Mouse (Mus musculus): ENCODE measurements at regions not wholly inside any gene's neighbourhood (a gene's known extent, or its start where the extent isn't known, plus 50 kb on each side); places are given as distances from the start of the nearest gene placed in this dataset.
"Not testable (repeated sequence)": the region's sequence is repeated elsewhere in the genome, so short reads cannot be mapped to it uniquely, and the experiment has no call there.

DNA sequence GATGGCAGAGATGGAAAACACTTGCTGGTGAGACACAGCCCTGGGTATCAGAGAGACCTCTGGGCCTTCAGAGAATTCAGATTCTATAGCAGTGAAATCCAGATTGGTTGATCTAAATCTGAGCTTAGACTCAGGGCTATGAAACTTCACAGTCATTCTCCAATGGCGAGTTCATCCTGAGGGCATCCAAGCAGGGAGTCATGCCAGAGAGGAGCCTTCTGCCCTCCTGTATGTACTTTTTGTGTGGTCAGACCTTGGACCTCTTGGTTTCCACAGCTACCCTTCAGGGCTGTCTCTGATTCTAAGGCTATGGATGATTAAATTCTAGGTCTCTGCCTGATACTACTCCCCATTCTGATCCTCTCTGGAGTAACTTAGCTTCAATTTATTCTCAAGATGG, 122.0 kb upstream of the Mettl15 start:
- DNase-seq, result no peak

- DNase-seq, result no peak
Measured at GRCm38 (mm10) chr2:109404262-109404661, 123.7 kb upstream of the Mettl15 start.

DNA sequence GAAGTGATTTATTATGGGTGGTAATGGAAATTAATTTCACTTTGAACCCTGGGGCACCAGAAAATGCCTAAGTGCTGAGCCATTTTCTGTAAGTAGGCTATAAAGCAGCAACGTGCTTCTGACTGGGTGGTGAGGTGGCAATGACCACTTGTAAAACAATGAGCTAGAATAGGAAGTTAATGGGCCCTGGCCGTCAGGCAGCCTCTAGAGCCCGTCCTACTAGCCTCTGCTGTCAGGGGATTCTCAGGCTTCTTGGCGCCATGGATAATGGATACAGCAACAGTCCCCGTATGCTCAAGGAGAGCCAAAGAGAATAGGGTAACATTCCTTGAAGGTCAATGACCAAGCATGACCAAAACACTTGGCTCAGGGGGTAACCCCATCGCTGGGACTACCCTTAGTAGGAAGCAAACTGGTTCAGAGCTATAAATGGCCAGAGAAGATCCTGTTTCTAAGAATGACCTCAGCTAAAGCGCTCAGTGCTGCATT, 126.1 kb upstream of the Mettl15 start:
- DNase-seq, result no peak

DNA sequence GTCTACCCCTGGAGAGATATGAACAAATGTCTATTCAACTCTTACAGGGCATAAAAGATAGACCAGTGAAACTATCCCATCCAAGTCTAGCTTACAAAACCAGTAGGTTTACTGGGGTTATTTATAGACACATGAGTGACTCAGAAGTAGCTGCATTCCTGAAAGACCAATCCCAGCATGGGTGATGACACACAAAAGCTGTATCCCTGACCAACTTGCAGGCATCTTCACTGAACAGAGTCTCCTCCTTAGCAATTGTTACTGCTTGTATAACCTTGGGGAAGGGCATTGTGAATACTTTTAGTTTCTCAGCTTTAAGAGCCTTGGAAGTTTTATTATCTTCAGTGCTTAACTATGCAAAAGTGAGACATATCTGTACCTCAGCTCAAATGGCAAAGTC, 139.6 kb upstream of the Mettl15 start:
- no peak for DNase-seq

GRCm38 (mm10) chr2:109431183-109431582, 150.6 kb upstream of the Mettl15 start:
- no peak for DNase-seq

- no peak for DNase-seq
Measured at GRCm38 (mm10) chr2:109442551-109443120, 162.1 kb upstream of the Mettl15 start.

GRCm38 (mm10) chr2:109443521-109444066, 163.0 kb upstream of the Mettl15 start:
- no peak for DNase-seq

- not testable (repeated sequence) for DNase-seq
Measured at GRCm38 (mm10) chr2:109462246-109462645, 181.7 kb upstream of the Mettl15 start.

DNA sequence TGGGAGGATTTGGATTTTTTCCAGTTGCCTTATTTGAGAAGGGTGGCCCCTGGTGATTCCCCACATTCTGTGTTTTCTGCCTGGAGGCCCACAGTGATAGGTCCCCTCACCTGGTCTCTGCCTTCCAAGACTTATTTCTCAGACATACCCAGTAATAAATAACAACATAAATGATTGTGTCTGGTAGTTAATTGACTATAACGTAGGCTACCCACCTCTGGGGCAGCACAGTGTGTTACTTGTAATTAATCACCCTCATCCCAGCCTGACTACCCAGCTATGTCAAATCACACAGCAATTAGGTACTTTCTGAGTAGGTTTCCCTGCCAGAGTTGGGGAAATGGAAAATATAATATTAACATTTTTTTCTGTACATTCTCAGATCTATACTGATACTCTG, 190.2 kb upstream of the Bdnf start:
- DNase-seq, result no peak

DNA sequence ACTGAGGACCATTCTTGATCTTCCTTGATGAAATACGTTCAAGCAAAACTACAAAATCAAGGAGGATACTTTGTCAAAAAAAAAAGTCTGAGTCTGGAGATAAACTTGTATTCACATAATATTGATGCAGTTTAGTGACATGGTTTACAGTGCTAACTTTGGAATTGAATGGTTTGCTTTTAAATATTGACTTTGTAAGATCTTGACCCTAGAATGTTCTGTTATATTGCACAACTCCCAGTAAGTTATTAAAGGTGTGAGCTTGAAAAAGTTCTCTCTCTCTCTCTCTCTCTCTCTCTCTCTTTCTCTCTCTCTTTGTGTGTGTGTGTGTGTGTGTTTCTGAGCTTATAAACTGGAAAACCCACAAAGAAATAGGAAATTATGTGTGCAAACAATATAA, 186.9 kb upstream of the Bdnf start:
- DNase-seq, result no peak

GRCm38 (mm10) chr2:109502186-109502585, 172.3 kb upstream of the Bdnf start:
- DNase-seq, result no peak

DNA sequence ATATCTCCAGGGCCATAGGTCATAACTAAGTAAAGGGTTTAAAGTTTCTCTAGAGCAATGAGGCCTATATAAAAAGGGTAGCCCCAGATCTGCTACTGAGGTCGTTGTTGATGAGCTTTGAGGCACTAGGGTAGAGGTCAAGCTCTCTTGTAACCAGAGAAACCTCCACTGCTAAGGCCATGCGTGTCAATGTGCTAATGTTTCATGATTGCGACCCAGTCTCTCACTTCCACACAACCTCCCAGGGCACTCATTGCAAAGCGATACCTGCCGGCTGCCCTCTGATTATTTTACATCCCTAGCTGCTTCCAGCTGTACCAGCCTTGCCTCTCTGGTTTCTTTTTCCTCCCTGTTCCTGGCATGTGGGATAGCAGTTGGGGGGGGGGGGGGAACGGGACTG, 169.6 kb upstream of the Bdnf start:
- no peak for DNase-seq

DNA sequence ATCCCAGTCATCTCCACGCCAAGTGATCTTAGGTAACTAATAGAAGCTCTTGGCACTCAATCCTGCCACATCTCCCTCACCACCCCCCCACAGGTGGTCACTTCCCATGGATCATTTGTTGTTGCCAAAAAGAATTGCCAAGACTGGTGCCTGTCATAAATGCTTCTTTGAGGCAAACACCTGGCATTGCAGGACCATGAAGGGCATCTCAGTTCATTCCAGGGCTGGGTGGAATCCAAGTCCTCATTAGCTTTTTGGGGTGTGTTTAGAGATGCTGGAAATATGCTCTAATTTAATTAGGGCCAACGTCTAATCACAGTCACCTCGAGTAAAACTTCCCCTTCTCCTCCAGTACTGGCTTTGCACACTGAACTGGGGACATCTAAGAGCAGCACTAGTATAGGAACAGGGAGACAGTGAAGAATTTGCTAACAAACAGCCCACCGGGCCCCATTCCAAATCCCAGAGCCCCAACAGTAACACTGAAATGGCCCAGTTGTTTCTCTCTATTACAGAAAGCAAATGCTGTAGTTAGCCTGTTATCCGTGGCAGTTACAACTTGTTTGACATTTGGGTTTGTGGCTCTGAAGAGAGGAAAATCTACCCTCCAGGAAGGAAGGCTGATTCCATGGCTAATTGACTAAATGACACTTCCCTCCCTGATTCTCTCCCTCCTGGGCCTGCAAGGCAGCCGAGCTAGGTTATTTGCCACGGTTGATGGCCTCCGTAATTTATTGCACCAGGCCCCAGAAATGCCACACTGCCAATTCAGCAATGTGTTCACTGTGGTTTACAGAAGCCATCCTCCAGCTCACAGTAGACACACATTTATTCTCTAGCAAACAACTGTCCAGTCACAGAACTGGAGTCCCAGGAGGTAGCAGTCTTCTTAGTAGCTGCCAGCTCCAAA, 164.2 kb upstream of the Bdnf start:
- no peak for DNase-seq

DNA sequence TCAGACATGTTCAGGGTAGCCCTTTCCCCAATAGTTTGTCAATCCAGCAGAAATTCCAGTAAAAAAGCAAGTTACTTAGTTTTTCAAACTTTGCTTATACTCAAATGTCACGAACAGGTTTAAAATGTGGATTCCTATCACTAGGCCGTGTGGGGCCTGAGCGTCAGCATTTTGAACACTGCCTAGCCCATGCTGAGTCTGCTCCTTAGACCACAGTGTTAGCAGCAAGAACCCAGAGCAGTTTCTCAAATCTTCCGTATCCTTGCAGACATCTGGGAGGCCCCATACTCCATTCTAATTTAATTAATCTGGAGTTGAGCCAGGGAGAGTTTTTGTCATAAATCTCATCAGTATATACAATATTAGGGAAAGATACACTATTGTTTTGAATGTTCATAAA, 163.4 kb upstream of the Bdnf start:
- no peak for DNase-seq

DNA sequence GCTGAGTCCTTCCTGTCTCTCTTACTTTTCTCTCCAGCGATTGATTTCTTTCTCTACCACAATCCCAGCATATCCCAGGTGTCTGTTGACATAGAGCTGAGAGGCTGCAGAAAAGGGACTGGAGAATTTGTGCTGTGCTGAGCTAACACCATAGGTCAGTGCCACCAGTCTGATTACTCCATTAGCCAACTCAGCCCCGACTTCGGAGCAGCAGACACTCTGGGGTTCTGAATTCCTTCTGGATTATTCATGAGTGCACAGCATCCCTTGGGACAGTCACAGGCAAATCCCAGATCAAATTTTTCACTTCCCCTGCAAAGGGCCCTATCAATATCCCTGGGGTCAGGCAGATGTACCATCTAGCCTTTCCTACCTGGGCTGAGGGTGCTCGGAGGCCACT, 155.2 kb upstream of the Bdnf start:
- DNase-seq, result no peak

DNA sequence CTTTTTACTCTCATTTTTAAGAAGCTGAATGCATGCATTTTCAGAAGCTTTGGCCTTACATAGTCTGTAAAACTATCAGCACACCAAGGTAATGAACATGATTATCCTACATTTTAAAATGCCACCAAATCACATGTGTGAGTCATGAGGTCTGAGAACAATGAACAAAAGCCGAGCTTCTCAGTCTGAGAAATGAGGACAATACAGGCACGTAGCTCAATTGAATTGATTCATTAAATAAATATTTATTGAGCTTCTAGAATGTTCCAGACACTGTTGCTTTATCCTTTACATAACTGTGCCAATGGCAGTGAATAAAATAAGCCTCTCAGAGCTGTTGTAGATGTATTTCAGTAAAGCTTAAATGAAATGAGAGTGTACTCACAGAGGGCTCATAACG, 154.0 kb upstream of the Bdnf start:
- DNase-seq, result no peak

DNA sequence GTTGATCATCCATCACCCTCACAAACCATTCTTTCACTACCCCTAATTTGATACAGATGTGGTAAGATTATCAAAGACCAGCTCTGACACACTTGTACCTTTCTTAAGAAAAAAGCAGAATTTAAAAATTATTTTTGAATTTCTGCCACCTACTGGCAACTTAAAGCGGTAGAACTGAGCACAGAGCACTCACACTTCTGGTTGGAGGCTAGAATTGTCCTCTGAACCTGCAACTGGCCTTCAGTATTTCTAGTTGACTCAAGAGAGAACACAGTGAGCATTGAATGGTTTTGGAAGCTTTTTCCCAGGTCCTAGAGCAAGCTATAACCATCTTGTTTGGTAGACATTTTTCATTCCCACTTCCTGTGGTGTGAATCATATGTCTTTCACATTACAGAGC, 135.0 kb upstream of the Bdnf start:
- DNase-seq, result no peak

DNA sequence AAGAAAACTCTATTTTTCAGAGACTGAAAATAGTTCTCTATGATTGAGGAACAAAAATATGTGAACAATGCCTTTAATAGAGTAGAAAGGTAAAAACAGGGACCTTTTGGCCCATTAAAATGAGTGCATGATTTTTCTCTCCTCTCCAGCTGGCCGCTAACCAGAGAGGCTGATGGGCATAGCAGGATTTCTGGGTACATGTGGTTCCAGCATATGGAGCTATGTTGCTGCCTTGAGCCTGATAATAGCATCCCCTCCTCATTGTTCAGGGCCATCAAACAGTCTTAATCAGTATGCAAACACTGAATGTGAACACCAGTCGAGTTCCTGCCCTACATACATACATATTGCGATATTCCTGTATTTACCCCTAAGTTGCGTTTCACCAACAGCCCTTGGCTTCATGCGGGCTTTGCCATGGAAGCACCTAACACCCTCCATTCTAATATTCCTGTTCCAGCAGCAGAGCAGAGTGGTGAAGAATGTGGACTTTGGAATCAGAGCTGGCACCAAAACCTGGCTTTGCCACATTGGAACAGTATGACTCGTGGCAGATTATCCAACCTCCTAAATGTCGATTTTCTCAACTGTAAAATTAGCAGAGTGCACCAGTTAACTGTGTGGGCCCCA, 127.9 kb upstream of the Bdnf start:
- DNase-seq, result no peak

DNA sequence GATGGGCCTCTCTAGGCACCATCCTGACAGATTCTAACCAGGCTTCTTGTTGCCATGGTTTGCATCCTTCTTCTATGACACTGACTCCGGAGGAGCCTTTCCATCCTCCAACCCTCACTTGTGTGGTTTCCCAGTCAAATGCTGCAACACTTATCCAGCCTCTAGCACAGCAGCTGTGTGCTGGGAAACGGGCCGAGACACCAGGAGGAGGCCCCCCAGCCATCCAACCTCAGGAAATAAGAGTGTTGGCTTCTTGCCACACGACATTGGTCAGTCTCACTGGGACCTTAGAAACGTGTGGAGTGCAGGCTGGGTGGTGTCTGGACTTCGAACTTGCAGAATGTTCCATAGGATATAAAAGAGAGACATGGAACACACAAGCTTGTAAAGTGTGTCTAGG, 119.9 kb upstream of the Bdnf start:
- peak; percentile 15 for DNase-seq

DNA sequence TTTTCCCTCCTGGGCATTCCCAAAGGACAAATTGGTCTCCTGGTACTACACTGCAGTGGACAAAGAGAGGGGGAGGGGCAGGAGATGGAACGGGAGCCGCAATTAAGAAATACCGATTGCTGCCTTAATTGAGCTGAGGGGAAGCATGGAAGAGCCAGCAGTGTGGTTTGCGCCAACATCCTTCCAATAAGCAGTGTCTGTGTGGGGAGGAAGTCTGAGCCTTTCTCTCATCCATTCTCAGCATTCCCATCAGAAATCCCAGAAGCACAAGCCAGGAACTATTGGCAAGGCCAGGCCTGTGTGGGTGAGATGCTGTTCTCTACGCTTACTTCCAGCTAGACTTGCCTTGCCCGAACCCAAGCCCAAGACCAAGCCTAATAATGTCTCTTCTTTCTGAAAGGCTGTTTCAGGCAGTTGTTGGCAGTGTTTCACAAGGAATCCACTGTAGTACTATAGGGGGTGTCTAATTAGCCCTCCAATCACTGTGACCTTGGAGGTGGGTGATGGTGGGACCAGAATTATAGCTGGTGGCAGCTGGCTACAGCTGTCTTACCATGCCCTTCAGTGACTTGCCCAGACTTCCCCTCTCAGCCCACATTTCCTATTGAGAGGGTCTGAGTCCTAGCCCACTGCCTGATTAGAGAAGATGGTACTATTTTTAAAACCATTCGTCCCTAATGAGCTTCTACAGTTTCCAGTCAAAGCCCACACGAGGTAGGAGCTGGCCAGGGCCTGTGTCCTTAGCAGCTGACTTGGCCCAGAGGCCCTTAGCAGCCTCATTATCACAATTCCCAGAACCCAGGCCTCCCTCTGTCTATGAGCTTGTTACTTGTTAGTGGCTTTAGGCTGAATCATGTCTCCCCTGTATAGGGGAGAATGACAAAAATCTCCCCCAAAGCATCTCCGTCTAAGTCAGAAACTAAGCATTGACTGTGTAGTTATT, 115.1 kb upstream of the Bdnf start:
- DNase-seq, result no peak

DNA sequence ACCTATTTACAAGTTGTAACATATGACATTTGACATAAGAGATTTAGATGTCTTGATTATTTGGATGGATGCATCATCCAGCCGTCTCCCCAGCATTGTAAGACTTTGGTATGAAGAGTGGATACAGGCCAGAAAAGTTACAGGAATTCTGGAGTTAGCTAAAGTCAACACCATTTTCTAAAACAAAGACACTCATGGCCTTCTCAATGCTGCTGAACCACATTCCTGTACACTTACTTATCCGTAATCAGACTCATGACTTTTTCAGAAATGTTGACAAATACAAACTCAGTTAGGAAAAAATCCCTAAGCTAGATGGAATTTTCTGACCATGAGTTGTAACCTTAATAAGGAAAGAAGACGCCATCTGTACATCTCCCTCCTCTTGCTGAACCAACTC, 111.5 kb upstream of the Bdnf start:
- no peak for DNase-seq

- DNase-seq, result no peak
Measured at GRCm38 (mm10) chr2:109576946-109577345, 97.6 kb upstream of the Bdnf start.

All from lung, postnatal 10 days (tissue).